Mouse (Mus musculus) stomach, postnatal 0 days (tissue): ENCODE data around the gene Nhp2.

Experiments used
- CTCF ChIP-seq: IDR thresholded peaks from 2 replicates; pipeline ENCODE4 v1.5.1; 2016; ENCODE audit warnings: antibody characterized with exemption, low read depth, mild to moderate bottlenecking, moderate library complexity
- EP300 ChIP-seq: optimal IDR thresholded peaks from 2 replicates; pipeline ENCODE3; 2016; ENCODE audit warnings: antibody characterized with exemption

GRCm38 (mm10) chr11:51615601-51616000 lies 3.9 kb upstream of the Nhp2 start:
- TF ChIP-seq CTCF (no peak), EP300 (no peak)
